Mouse (Mus musculus) gonadal fat pad, adult 2 months (tissue): ENCODE results near the gene Gpbar1. TPM values are rescaled to one million over a fixed set of nuclear protein-coding genes. Genes with fewer than 3 reads are reported as not detected.

Experiments used
- DNase-seq: peaks from one replicate; pipeline ENCODE4 v3.0.0-alpha.2; 2012; ENCODE audit warnings: low read depth
- polyA plus RNA-seq: library from polyadenylated mRNA; depleted of rRNA; stranded (reverse); fragments of >200 nt; gene quantifications from 2 replicates; pipeline ENCODE4 v1.2.3, GENCODE M21; 2012; rRNA removed

Gene Gpbar1
- 1.7 and 2.5 TPM in 2 replicates for polyA plus RNA-seq

- no peak for DNase-seq
These were observed at the start of gene Gpbar1 for GRCm38 (mm10) chr1:74278538-74278937. TSS of gene Gpbar1 (plus strand) at chr1:74278550.

- DNase-seq: no peak
These were observed 48.4 kb upstream of the Gpbar1 start for GRCm38 (mm10) chr1:74229942-74230341.

DNA sequence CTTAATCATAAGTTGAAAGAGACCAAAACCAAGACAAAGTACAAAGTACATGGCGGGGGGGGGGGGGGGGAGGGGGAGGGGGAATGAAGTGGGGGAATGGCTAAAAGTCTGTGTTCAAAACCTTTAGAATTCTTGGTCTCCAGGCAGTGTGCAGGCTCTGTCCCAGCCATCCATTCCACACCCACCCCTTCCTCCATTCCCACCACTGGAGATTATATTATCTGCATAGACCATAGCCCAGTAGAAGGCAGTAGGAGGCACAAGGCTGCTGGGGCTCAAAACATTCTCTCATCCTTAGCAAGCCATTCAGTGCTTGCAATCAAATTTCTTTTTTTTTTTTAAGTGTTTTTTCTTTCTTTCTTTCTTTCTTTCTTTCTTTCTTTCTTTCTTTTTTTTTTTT lies 47.4 kb upstream of the Gpbar1 start:
- no peak for DNase-seq

- no peak for DNase-seq
These were observed 42.3 kb upstream of the Gpbar1 start, which contains the start of gene Arpc2 for GRCm38 (mm10) chr1:74235938-74236589. TSS of gene Arpc2 (plus strand) at chr1:74236084.

DNA sequence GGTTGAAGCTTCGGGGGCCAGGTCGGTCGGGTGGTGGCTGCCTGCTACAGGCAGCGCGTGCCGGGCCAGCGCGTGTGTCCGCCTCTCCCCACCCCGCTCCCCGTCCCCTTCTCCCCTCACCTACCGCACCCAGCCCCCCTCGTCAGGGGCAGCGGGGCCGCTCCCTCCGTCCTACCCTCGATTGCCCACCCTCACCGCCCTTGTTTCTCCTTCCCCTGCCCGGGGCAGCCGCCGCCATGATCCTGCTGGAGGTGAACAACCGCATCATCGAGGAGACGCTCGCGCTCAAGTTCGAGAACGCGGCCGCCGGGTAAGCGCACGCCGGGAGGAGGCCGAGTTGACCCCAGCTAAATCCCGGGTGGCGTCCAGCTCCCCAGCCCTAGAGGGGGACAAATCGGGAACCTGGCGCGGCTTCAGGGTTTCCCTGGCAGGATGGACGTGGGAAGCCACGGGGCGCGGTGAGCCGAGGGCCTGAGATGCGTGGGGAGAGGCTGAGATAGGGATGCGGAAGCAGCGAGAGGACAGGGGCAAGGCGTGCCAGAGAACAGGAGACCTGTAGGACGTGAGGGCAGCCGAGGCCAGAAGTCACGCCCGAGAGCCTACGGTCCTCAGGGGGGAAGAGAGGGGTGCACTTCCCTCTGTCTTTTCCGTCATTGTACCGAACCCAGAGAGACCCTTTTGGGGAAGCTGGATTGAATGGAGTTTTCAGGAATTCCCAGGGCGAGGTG lies 41.6 kb upstream of the Gpbar1 start:
- DNase-seq: no peak

GRCm38 (mm10) chr1:74237671-74238070 lies 40.7 kb upstream of the Gpbar1 start:
- no peak for DNase-seq

GRCm38 (mm10) chr1:74238136-74238535 lies 40.2 kb upstream of the Gpbar1 start:
- DNase-seq: no peak

- DNase-seq: no peak
These were observed 39.2 kb upstream of the Gpbar1 start for GRCm38 (mm10) chr1:74239162-74239561.

DNA sequence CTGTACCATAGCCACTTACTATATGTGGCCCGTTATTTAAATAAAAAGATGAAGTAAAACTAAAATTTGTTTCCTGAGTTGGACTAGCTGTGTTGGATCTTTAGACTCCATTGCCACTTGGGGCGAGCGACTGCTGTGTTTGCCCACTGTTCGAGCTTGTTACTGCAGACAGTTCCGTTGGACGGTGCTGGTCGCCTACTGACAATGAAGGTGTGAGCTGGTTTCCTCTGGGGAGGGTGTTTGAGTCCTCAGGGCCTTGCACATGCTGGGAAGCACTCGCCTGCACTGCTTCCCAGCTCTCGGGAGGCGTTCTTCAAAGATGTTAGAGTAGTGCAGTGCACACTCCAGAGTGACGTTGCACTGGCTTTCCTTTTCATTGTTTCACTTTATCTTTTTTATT lies 38.7 kb upstream of the Gpbar1 start:
- no peak for DNase-seq

- no peak for DNase-seq
These were observed 38.0 kb upstream of the Gpbar1 start for GRCm38 (mm10) chr1:74240311-74240710.

DNA sequence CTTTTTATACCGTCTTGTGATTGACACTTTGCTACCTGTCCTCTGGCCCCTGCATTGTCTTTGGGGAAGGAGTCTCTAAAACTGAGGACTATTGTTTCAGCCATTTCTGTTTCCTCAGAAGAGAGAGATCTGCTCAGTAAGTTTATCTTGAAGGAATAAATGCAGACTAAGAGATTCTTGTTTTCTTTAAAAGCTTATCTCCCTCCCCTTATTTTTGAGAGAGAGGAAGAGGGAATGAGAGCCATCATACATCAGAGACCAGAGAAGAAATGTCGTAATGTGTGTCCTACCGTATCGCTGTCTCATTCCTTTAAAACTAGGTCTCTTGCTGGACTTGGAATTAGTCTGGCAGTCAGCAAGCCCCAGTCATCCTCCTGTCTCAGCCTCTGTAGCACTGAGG lies 37.5 kb upstream of the Gpbar1 start:
- no peak for DNase-seq

DNA sequence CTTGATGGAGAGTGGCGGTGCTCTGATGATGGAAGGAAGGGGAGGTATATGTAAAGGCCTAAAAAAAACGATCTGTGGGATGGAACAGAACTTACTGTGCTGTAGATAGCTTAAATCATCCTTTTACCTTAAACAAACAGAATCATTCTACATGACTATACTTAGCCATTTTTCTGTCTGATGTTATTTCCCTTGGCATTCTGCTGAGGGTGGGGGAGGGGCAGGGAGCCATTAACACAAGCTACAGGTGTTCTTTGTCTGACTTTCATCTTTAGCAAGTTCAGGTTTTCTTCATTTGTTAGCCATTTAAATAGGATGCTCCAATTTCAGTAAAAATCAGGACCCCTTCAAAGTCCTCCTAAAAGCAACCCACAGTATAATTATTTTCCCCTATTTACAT lies 32.8 kb upstream of the Gpbar1 start:
- no peak for DNase-seq

- DNase-seq: no peak
These were observed 29.6 kb upstream of the Gpbar1 start for GRCm38 (mm10) chr1:74248799-74249198.

GRCm38 (mm10) chr1:74249331-74249980 lies 28.9 kb upstream of the Gpbar1 start:
- DNase-seq: no peak

GRCm38 (mm10) chr1:74250096-74250495 lies 28.3 kb upstream of the Gpbar1 start:
- DNase-seq: no peak

- no peak for DNase-seq
These were observed 22.5 kb upstream of the Gpbar1 start for GRCm38 (mm10) chr1:74255704-74256345.

- DNase-seq: no peak
These were observed 21.6 kb upstream of the Gpbar1 start for GRCm38 (mm10) chr1:74256782-74257181.

DNA sequence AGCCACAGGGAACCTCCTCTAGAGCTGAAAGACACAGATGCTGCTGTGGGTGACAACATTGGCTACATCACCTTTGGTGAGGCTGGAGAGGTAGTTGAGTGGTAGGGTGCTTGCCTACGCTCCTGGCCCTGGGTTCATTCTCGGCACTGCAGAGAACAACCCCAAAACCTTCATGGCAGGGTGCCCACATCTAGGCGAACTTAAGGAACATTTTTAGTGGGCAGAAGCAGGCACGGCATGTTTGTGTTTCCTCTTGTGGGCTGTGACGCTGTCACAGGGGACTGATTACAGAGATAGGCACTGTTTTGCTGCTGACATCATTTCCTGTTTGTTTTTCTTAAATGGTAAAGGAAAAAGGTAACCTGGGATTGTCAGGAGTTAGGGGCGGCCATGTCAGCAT lies 15.8 kb upstream of the Gpbar1 start:
- no peak for DNase-seq

GRCm38 (mm10) chr1:74268750-74269149 lies 9.6 kb upstream of the Gpbar1 start:
- no peak for DNase-seq

- DNase-seq: no peak
These were observed 6.7 kb upstream of the Gpbar1 start for GRCm38 (mm10) chr1:74271659-74272058.

- no peak for DNase-seq
These were observed 3.3 kb upstream of the Gpbar1 start for GRCm38 (mm10) chr1:74275015-74275414.

DNA sequence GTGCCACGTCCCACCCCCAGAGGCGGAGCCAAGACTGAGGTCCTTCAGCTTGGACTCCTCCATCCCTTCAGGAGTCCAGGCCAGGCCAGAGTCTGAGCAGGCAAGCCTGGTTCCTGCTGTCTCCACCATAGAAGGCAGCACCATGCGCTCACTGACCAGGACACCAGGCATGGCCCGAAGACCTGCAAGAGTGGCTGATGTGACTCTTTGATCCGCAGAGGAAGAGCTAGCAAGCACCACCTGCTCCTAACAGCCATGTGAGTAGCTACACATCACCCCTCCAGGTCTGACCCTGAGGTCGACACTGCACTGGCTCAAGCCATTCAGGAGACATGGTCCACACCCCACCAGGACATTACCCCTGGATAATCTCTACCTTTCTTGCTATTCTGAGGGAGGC lies 1.3 kb upstream of the Gpbar1 start:
- DNase-seq: no peak
